Mouse (Mus musculus): ENCODE data around the gene Tada2a. TPM values are rescaled to one million over a fixed set of nuclear protein-coding genes. Genes with fewer than 3 reads are reported as not detected.

Tada2a gene
- polyA plus RNA-seq, 1 experiment: 46.6 TPM

- H3K27ac ChIP-seq (ENCODE audit: insufficient read depth, low read length): peak overlapping the region; percentile 6; the same call in 1 of the 2 replicates
- no peak overlapping the region for H3K4me3 ChIP-seq (replicated peaks; ENCODE audit: insufficient read depth, low read depth, low read length)
- WGBS: 3% methylated on average over 10 of the region's 10 CpGs
- no peaks in the 10 kb centered on the region for H3K27me3 ChIP-seq (ENCODE audit: control insufficient read depth, insufficient read depth, low read length)
- peak; percentile 9; the same call in 1 of the 2 replicates for TF ChIP-seq POLR2A (IDR thresholded peaks at IDR 0.05; ENCODE audit: borderline replicate concordance, insufficient read depth, low read length)
- no peak for TF ChIP-seq CTCF (IDR thresholded peaks at IDR 0.05; ENCODE audit: borderline replicate concordance, insufficient read depth, low read depth, low read length)
- H3K4me1 ChIP-seq (ENCODE audit: control insufficient read depth, insufficient read depth, low read length): peaks cover 27% of the 10 kb centered on the region
- DNase-seq: peak; percentile 95 to 96
Observed at GRCm38 (mm10) chr11:84053524-84054163, 75.8 kb downstream of the Tada2a start.

- TF ChIP-seq POLR2A (IDR thresholded peaks at IDR 0.05; ENCODE audit: borderline replicate concordance, insufficient read depth, low read length) (no peak), CTCF (IDR thresholded peaks at IDR 0.05; ENCODE audit: borderline replicate concordance, insufficient read depth, low read depth, low read length) (no peak)
- H3K4me3 ChIP-seq (replicated peaks; ENCODE audit: insufficient read depth, low read depth, low read length): no peak overlapping the region
- no peak for DNase-seq
- H3K27ac ChIP-seq (ENCODE audit: insufficient read depth, low read length): peak overlapping the region; percentile 4; the same call in 1 of the 2 replicates
- peaks cover 27% of the 10 kb centered on the region for H3K4me1 ChIP-seq (ENCODE audit: control insufficient read depth, insufficient read depth, low read length)
- no peaks in the 10 kb centered on the region for H3K27me3 ChIP-seq (ENCODE audit: control insufficient read depth, insufficient read depth, low read length)
- WGBS: 57% methylated on average over 7 of the region's 7 CpGs
Observed at GRCm38 (mm10) chr11:84053055-84053454, 76.3 kb downstream of the Tada2a start.

- 45% methylated on average over 10 of the region's 10 CpGs for WGBS
- TF ChIP-seq CTCF (IDR thresholded peaks at IDR 0.05; ENCODE audit: borderline replicate concordance, insufficient read depth, low read depth, low read length): no peak
- no peak for TF ChIP-seq POLR2A (IDR thresholded peaks at IDR 0.05; ENCODE audit: borderline replicate concordance, insufficient read depth, low read length)
- Histone ChIP-seq H3K4me1 (ENCODE audit: control insufficient read depth, insufficient read depth, low read length) (peaks cover 14% of the 10 kb centered on the region), H3K4me3 (replicated peaks; ENCODE audit: insufficient read depth, low read depth, low read length) (no peak overlapping the region), H3K27ac (ENCODE audit: insufficient read depth, low read length) (no peak overlapping the region), H3K27me3 (ENCODE audit: control insufficient read depth, insufficient read depth, low read length) (no peaks in the 10 kb centered on the region)
- DNase-seq: no peak
Observed at GRCm38 (mm10) chr11:84048411-84048810, 81.0 kb downstream of the Tada2a start.

- no peak for DNase-seq
- peaks cover 8% of the 10 kb centered on the region for H3K4me1 ChIP-seq (ENCODE audit: control insufficient read depth, insufficient read depth, low read length)
- H3K27ac ChIP-seq (ENCODE audit: insufficient read depth, low read length): no peak overlapping the region
- no peaks in the 10 kb centered on the region for H3K27me3 ChIP-seq (ENCODE audit: control insufficient read depth, insufficient read depth, low read length)
- H3K4me3 ChIP-seq (replicated peaks; ENCODE audit: insufficient read depth, low read depth, low read length): no peak overlapping the region
- 70% methylated on average over 4 of the region's 4 CpGs for WGBS
- TF ChIP-seq CTCF (IDR thresholded peaks at IDR 0.05; ENCODE audit: borderline replicate concordance, insufficient read depth, low read depth, low read length): no peak
- TF ChIP-seq POLR2A (IDR thresholded peaks at IDR 0.05; ENCODE audit: borderline replicate concordance, insufficient read depth, low read length): no peak
Observed at GRCm38 (mm10) chr11:84047270-84047669, 82.1 kb downstream of the Tada2a start.

- no peak overlapping the region for H3K27ac ChIP-seq (ENCODE audit: insufficient read depth, low read length)
- peaks cover 7% of the 10 kb centered on the region; the same call in 1 of the 2 replicates for H3K4me1 ChIP-seq (ENCODE audit: control insufficient read depth, insufficient read depth, low read length)
- DNase-seq: no peak
- H3K4me3 ChIP-seq (replicated peaks; ENCODE audit: insufficient read depth, low read depth, low read length): no peak overlapping the region
- TF ChIP-seq POLR2A (IDR thresholded peaks at IDR 0.05; ENCODE audit: borderline replicate concordance, insufficient read depth, low read length) (no peak), CTCF (IDR thresholded peaks at IDR 0.05; ENCODE audit: borderline replicate concordance, insufficient read depth, low read depth, low read length) (no peak)
- no peaks in the 10 kb centered on the region for H3K27me3 ChIP-seq (ENCODE audit: control insufficient read depth, insufficient read depth, low read length)
- 17% methylated on average over 1 of the region's 1 CpGs for WGBS
Observed at GRCm38 (mm10) chr11:84044988-84045387, 84.4 kb downstream of the Tada2a start.

GRCm38 (mm10) chr11:84042808-84043762 is 86.3 kb downstream of the Tada2a start:
- Histone ChIP-seq H3K4me1 (ENCODE audit: control insufficient read depth, insufficient read depth, low read length) (peaks cover 7% of the 10 kb centered on the region; the same call in 1 of the 2 replicates), H3K4me3 (replicated peaks; ENCODE audit: insufficient read depth, low read depth, low read length) (no peak overlapping the region), H3K27me3 (ENCODE audit: control insufficient read depth, insufficient read depth, low read length) (no peaks in the 10 kb centered on the region), H3K27ac (ENCODE audit: insufficient read depth, low read length) (no peak overlapping the region)
- TF ChIP-seq CTCF (IDR thresholded peaks at IDR 0.05; ENCODE audit: borderline replicate concordance, insufficient read depth, low read depth, low read length) (no peak), POLR2A (IDR thresholded peaks at IDR 0.05; ENCODE audit: borderline replicate concordance, insufficient read depth, low read length) (no peak)
- WGBS: 38% methylated on average over 14 of the region's 14 CpGs
- peak in 1 of 2 experiments; percentile 41 for DNase-seq

- H3K27ac ChIP-seq (ENCODE audit: insufficient read depth, low read length): no peak overlapping the region
- no peak overlapping the region for H3K4me3 ChIP-seq (replicated peaks; ENCODE audit: insufficient read depth, low read depth, low read length)
- no peak for DNase-seq
- H3K27me3 ChIP-seq (ENCODE audit: control insufficient read depth, insufficient read depth, low read length): no peaks in the 10 kb centered on the region
- no peak for TF ChIP-seq POLR2A (IDR thresholded peaks at IDR 0.05; ENCODE audit: borderline replicate concordance, insufficient read depth, low read length)
- no peak for TF ChIP-seq CTCF (IDR thresholded peaks at IDR 0.05; ENCODE audit: borderline replicate concordance, insufficient read depth, low read depth, low read length)
- WGBS: 48% methylated on average over 6 of the region's 6 CpGs
- H3K4me1 ChIP-seq (ENCODE audit: control insufficient read depth, insufficient read depth, low read length): peaks cover 7% of the 10 kb centered on the region; the same call in 1 of the 2 replicates
Observed at GRCm38 (mm10) chr11:84040621-84041020, 88.8 kb downstream of the Tada2a start.

All from cerebellum, adult 2 months (tissue).